Mouse (Mus musculus): ENCODE data around the gene 1110051M20Rik.
A peak's percentile ranks its signal among the peaks of the same experiment; 100 is the strongest.
"Not testable (repeated sequence)": the region's sequence is repeated elsewhere in the genome, so short reads cannot be mapped to it uniquely, and the experiment has no call there.

Gene 1110051M20Rik

GRCm38 (mm10) chr2:91444286-91444892 lies at the start of gene 1110051M20Rik:
TSS of gene 1110051M20Rik (minus strand) at chr2:91444704.
- peak; percentile 45 for DNase-seq (ENCODE audit: low spot score)

DNA sequence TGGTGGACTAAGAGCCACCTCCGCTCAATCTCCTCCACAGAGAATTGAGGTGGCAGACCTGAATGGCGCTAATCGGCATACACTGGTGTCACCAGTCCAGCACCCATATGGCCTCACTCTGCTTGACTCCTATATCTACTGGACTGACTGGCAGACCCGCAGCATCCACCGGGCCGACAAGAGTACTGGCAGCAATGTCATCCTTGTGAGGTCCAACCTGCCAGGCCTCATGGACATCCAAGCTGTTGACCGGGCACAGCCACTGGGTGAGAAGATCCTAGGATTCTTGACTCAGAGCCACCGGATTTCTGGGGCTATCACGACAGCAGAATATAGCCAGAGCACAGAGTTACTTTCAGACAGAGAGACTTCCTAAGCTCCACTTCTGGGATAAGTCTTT lies 49.5 kb upstream of the 1110051M20Rik start:
- no peak for DNase-seq (ENCODE audit: low spot score)

DNA sequence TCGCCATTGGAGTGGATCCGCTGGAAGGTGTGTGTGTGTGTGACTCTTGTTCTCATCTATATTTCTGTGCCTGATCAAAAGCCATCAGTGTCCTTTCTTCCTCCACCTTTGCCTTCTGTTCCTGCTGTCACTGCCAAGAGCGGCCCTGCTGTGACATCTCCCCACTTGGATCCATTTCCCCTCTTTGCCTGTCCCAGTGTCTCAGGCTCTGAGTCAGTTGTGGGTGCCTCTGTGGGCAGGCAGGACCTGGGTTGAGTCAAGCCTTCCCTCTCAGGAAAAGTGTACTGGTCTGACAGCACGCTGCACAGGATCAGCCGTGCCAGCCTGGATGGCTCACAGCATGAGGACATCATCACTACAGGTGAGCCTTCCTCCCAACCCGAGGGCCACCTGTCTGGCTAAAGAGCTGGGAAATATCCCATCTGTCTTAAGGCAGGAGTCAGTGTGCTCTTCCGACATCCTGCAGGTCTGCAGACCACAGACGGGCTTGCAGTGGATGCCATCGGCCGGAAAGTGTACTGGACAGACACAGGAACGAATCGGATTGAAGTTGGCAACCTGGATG lies 47.6 kb upstream of the 1110051M20Rik start:
- DNase-seq (ENCODE audit: low spot score) = no peak

- DNase-seq (ENCODE audit: low spot score) = not testable (repeated sequence)
These were observed 42.8 kb upstream of the 1110051M20Rik start for GRCm38 (mm10) chr2:91487295-91487694.

DNA sequence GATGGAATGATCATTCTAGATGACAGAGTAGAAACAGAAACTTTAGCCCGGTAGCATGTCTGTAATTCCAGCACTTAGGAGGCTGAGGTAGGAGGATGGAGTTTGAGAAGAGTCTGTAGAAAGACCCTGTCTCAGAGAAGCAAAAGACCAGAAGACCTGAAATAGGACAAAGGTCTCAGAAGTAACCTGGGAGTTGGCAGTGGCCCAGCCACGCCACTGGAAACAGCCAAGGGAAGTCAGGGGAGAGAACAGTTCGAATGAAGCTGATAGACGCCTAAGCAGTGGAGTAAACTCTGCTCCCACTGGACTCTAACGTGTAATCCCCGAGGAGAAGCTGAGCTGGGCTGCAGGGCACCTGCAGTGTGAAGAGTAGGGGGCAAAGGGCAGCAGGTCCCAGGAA lies 40.8 kb upstream of the 1110051M20Rik start:
- DNase-seq (ENCODE audit: low spot score) = no peak

DNA sequence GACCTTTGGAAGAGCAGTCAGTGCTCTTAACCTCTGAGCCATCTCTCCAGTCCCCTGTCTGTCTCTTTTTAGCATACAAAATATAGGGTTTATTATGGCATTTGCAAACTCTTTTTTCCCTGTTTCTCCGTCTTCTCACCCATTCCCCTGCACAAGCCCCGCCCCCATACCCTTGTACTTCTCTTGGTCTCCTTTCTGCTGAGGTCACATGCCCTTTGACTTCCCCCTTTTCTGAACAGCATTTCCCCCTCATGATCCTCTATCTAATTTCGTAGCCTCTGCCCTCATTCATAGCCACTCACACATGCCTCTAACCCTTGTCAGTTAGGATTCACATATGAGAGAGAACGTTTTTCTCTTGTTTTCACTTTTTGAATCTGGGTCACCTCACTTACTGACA lies 40.2 kb upstream of the 1110051M20Rik start:
- no peak for DNase-seq (ENCODE audit: low spot score)

GRCm38 (mm10) chr2:91480805-91481514 lies 36.5 kb upstream of the 1110051M20Rik start:
- no peak for DNase-seq (ENCODE audit: low spot score)

DNA sequence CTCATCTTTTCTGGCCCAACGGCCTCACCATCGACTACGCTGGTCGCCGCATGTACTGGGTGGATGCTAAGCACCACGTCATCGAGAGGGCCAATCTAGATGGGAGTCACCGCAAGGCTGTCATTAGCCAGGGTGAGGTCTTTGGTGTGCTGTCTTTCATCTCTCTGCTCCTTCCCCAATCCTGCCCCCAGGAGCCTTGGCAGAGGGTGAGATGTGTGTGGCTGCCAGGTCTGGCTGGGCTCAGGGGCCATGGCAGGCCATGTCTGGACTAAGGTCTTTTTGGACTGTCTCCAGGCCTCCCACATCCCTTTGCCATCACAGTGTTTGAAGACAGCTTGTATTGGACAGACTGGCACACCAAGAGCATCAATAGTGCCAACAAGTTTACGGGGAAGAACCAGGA lies 35.9 kb upstream of the 1110051M20Rik start:
- no peak for DNase-seq (ENCODE audit: low spot score)

DNA sequence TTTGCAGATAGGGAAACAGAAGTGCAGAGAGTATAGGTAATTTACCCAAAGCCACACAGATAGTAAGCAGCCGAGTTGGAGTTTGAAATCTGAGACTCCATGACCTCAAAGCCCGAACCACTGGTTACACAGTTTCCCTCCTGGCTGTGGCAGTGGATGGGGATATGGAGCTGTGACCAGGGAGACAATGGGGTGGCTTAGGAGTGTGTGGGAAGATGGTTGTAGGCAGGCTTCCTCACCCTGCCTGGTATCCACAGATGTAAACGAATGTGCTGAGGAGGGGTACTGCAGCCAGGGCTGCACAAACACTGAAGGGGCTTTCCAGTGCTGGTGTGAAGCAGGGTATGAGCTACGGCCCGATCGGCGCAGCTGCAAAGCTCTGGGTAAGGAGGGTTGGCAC lies 32.3 kb upstream of the 1110051M20Rik start:
- DNase-seq (ENCODE audit: low spot score) = no peak

DNA sequence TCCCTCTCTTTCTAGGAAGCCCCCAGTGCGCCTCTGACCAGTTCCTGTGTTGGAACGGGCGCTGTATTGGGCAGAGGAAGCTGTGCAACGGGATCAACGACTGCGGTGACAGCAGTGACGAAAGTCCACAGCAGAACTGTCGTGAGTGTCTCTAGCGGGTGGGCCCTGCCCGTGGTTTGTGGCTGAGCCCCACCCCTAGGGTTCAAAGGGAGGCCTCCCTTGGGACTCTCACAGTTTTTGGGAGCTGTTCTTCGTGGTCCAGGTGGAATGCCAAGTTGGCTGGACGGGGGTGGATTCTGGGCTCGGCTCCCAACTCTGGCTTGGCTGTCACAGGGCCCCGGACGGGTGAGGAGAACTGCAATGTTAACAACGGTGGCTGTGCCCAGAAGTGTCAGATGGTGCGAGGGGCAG lies 31.8 kb upstream of the 1110051M20Rik start:
- DNase-seq (ENCODE audit: low spot score) = no peak

DNA sequence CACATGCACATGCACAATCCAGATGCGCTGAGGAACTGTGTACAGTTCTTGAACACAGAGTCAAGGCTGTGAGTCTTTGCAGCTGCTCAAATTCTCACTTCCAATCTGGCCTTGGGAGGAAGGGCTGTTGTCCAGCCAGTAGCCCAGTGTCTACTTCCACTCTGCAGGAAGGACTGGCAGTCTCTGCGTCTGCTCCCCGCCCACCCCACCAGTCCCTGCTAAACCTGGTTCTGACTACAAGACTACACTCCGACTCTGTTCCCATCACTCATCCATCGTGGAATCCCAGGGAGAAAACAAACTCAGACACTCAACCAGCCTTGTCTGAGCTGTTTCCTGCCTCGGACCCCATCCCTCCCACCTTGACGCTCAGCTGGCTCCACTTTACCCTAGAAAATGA lies 31.3 kb upstream of the 1110051M20Rik start:
- no peak for DNase-seq (ENCODE audit: low spot score)

DNA sequence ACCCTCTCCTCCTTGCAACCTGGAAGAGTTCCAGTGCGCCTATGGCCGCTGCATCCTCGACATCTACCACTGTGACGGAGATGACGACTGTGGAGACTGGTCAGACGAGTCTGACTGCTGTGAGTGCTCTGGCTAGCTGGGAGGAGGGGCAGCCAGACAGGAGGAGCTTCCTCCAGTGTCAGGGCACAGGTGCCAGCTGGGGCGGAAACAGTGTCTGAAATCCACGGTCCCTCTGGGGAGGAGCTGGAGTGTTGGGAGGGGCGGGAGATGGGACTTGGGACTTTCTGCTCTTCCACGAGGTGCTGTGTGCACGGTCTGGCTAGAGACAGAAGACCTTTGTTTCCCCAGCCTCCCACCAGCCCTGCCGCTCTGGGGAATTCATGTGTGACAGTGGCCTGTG lies 29.9 kb upstream of the 1110051M20Rik start:
- DNase-seq (ENCODE audit: low spot score) = no peak

GRCm38 (mm10) chr2:91470055-91470647 lies 25.6 kb upstream of the 1110051M20Rik start:
- no peak for DNase-seq (ENCODE audit: low spot score)

DNA sequence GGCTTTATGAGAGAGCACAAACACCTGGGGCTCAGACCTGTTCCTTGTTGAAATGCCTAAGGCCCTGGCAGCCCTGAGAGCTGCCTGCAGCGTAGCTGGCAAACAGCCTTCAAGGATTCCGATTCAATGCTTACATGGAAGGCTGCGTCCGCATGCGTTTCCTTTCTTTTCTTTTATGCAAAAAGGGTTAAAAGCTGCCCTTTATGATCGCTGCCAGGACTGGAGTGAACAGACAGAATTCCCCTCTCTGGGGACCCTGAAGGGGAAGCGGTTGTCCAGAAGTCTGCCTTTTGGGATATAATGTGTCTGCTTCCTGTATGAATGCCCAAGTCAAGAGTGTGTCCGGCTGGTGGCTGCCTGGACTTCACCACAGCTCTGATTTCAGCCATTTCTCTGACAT lies 23.1 kb upstream of the 1110051M20Rik start:
- DNase-seq (ENCODE audit: low spot score) = no peak

DNA sequence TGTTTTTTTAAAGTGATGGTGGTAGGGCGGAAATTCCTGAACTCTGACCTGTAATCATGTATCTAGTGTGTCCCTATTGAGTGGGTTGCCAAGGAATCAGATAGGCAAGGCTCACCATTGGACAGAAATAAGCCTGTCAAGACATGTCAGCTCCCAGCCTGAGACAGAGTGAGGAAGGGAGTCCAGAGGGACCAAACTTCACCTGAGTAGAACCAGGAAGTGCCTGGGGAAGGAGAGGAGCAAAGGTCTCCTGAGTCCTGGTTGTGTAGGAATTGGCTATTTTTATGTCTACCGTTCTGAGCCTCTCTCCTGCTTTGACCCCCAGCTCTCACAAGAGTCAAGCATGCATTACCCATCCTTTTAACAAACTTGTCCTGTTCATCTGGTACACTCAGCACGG lies 21.4 kb upstream of the 1110051M20Rik start:
- DNase-seq (ENCODE audit: low spot score) = no peak

GRCm38 (mm10) chr2:91462681-91463080 lies 18.2 kb upstream of the 1110051M20Rik start:
- no peak for DNase-seq (ENCODE audit: low spot score)

- DNase-seq (ENCODE audit: low spot score) = no peak
These were observed 17.7 kb upstream of the 1110051M20Rik start for GRCm38 (mm10) chr2:91462196-91462595.

- DNase-seq (ENCODE audit: low spot score) = no peak
These were observed 16.8 kb upstream of the 1110051M20Rik start for GRCm38 (mm10) chr2:91461341-91461740.

DNA sequence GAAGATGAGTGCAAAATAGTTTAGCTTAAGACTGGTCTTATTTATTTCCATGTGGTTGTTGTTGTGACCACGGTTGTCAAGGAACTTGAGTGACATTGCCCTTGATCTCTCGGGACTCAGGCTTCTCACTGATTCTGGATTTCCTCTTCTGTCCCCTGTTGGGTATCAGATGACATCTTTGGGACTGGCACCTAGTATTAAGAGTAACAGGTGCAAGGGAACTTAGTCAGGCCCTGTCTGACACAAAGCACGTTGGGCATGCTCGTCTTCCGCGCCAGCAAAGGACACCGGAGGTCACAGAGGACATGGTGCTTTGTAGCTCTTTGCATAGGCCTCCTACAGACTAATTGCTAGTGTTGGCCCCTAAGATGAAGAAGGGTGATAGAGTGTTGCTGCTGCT lies 16.3 kb upstream of the 1110051M20Rik start:
- DNase-seq (ENCODE audit: low spot score) = no peak

GRCm38 (mm10) chr2:91460076-91460475 lies 15.6 kb upstream of the 1110051M20Rik start:
- no peak for DNase-seq (ENCODE audit: low spot score)

GRCm38 (mm10) chr2:91458673-91459391 lies 14.3 kb upstream of the 1110051M20Rik start:
- no peak for DNase-seq (ENCODE audit: low spot score)

DNA sequence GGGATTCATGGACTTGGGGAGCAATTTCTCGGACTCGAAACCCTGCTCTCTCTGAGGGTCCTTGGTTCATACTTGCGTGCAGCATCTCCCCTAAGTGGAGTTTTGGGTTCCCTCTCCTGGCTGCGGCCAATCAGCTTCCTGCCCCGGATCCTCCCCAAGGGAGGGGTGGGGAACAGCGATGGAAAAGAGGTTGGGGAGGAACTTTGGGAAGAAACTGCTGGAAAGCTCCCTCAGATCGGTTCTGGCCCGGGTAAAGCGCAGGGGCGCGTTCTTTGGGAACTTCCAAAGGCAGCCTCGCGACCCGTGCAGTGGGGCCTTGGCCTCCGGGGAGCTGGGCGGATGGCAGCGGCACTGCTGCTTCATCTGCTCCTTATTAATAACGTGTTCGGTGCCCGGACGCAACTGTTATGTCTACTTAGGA lies 13.8 kb upstream of the 1110051M20Rik start:
- DNase-seq (ENCODE audit: low spot score) = no peak
